Mouse (Mus musculus) limb, embryonic 11.5 days (tissue): Measurements from ENCODE around the gene Sart3. TPM values are rescaled to one million over a fixed set of nuclear protein-coding genes. Genes with fewer than 3 reads are reported as not detected.
A peak's percentile ranks its signal among the peaks of the same experiment; 100 is the strongest.

ENCODE experiments used
- ATAC-seq: fragments of 200-750 bp; cut with Nextera tagmentation; 2 replicates; pipeline ENCODE4 v1.8.0; 2017; ENCODE audit warnings: low read depth; ENCODE audit not compliant: insufficient number of reproducible peaks, low FRiP score, low TSS enrichment
- DNase-seq: peaks from one replicate; pipeline ENCODE4 v3.0.0-alpha.2; 2015; ENCODE audit warnings: low spot score
- H3K27ac ChIP-seq: fragments of 300-500 bp; sonication (generic); replicated peaks from 2 replicates; pipeline ENCODE4 v1.5.1; 2014; ENCODE audit warnings: low read depth, mild to moderate bottlenecking, low read length
- H3K27me3 ChIP-seq: fragments of 300-500 bp; sonication (generic); 2 replicates; pipeline ENCODE4 v1.6.1; 2014; ENCODE audit warnings: mild to moderate bottlenecking, low read length, mixed read lengths; ENCODE audit not compliant: control insufficient read depth, insufficient read depth
- H3K36me3 ChIP-seq: fragments of 300-500 bp; sonication (generic); 2 replicates; pipeline ENCODE4 v1.6.1; 2014; ENCODE audit warnings: mild to moderate bottlenecking, low read length, moderate library complexity, mixed read lengths; ENCODE audit not compliant: control insufficient read depth, insufficient read depth
- H3K4me1 ChIP-seq: fragments of 300-500 bp; sonication (generic); 2 replicates; pipeline ENCODE4 v1.6.1; 2014; ENCODE audit warnings: low read length, mixed read lengths; ENCODE audit not compliant: control insufficient read depth, insufficient read depth
- H3K4me2 ChIP-seq: fragments of 300-500 bp; sonication (generic); 2 replicates; pipeline ENCODE4 v1.6.1; 2014; ENCODE audit warnings: low read depth, mild to moderate bottlenecking, moderate library complexity; ENCODE audit not compliant: severe bottlenecking
- H3K4me3 ChIP-seq: fragments of 300-500 bp; sonication (generic); 2 replicates; pipeline ENCODE4 v1.5.1; 2014; ENCODE audit warnings: low read depth, low read length
- H3K9ac ChIP-seq: fragments of 300-500 bp; sonication (generic); 2 replicates; pipeline ENCODE4 v1.6.1; 2014; ENCODE audit warnings: mild to moderate bottlenecking, low read length
- H3K9me3 ChIP-seq: fragments of 300-500 bp; sonication (generic); 2 replicates; pipeline ENCODE4 v1.6.1; 2016; ENCODE audit warnings: low read length; ENCODE audit not compliant: control insufficient read depth
- WGBS: fragments of 180-500 bp; shearing (Covaris S2); extraction: QIAGEN DNeasy Blood & Tissue Kit; methylation state at CpG from one replicate; pipeline ENCODE4 v1.1.7; 2014; 5-methylcytosine and 5-hydroxymethylcytosine counted together
- polyA plus RNA-seq: library from polyadenylated mRNA; unstranded; fragments of >200 nt; fragmentation: Nextera tagmentation; extraction: Ambion mirVana; gene quantifications from 2 replicates; pipeline ENCODE4 v1.2.1, GENCODE M21; 2014

Gene Sart3
- polyA plus RNA-seq, 1 experiment from 2014 or later: 64.6 TPM

GRCm38 (mm10) chr5:113737607-113738237 lies 34.6 kb downstream of the Sart3 start:
- peaks cover 9% of the 10 kb centered on the region for H3K36me3 ChIP-seq
- H3K9me3 ChIP-seq: no peaks in the 10 kb centered on the region
- WGBS: 90% methylated on average over 11 of the region's 11 CpGs
- ATAC-seq (no peak), DNase-seq (no peak)
- no peak overlapping the region for H3K4me3 ChIP-seq
- H3K9ac ChIP-seq: no peak overlapping the region
- no peak overlapping the region for H3K27ac ChIP-seq
- peaks cover 8% of the 10 kb centered on the region for H3K4me1 ChIP-seq
- no peaks in the 10 kb centered on the region for H3K27me3 ChIP-seq
- no peak overlapping the region for H3K4me2 ChIP-seq

GRCm38 (mm10) chr5:113736522-113737164 lies 35.7 kb downstream of the Sart3 start:
- Histone ChIP-seq H3K4me3 (peak overlapping the region; percentile 57), H3K4me2 (peak overlapping the region; percentile 72), H3K36me3 (0 out of 2 replicates have a peak, but pooled peaks cover 4% of the 10 kb centered on the region), H3K27me3 (no peaks in the 10 kb centered on the region), H3K4me1 (peaks cover 8% of the 10 kb centered on the region), H3K9ac (peak overlapping the region; percentile 58; the same call in 1 of the 2 replicates), H3K9me3 (no peaks in the 10 kb centered on the region), H3K27ac (peak overlapping the region; percentile 47; the same call in 1 of the 2 replicates)
- 50% methylated on average over 15 of the region's 15 CpGs for WGBS
- ATAC-seq: no peak
- no peak for DNase-seq

DNA sequence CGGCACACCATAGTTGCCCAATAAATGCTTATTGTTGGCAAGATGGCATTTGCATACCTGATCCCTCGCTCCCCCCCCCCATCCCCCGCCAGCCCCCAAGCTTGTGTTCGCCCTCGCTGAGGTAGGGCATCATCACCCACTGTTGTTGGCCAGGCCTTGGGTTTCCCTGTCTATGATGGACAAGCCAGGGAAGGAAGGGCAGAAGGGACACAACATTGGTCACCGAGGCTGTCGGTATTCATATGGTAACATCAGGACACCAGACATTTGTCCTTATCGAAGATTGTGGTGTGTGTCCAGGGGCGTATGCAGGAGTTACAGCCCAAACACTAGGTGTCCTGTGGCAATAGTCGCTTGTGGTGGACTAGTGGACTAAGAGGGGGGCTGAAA lies 36.2 kb downstream of the Sart3 start:
- peak overlapping the region; percentile 57 for H3K4me3 ChIP-seq
- peak overlapping the region; percentile 86 for H3K27ac ChIP-seq
- ATAC-seq (0 out of 2 replicates have a peak, but pooled peaks have one; percentile 1), DNase-seq (no peak)
- 0 out of 2 replicates have a peak, but pooled peaks cover 3% of the 10 kb centered on the region for H3K36me3 ChIP-seq
- no peaks in the 10 kb centered on the region for H3K9me3 ChIP-seq
- H3K27me3 ChIP-seq: no peaks in the 10 kb centered on the region
- 8% methylated on average over 10 of the region's 10 CpGs for WGBS
- peaks cover 8% of the 10 kb centered on the region for H3K4me1 ChIP-seq
- H3K9ac ChIP-seq: peak overlapping the region; percentile 58
- peak overlapping the region; percentile 72 for H3K4me2 ChIP-seq

GRCm38 (mm10) chr5:113735345-113736112 lies 36.8 kb downstream of the Sart3 start, which contains the start of gene Ficd:
Ficd (plus strand) TSS chr5:113735803.
- Histone ChIP-seq H3K4me2 (peak within 1 kb of the TSS; percentile 72), H3K36me3 (0 out of 2 replicates have a peak, but pooled peaks cover 3% of the 10 kb centered on the region), H3K27me3 (no peaks in the 10 kb centered on the region), H3K27ac (peak within 1 kb of the TSS; percentile 86), H3K4me1 (peaks cover 8% of the 10 kb centered on the region), H3K9ac (peak within 1 kb of the TSS; percentile 58), H3K9me3 (no peaks in the 10 kb centered on the region), H3K4me3 (peak within 1 kb of the TSS; percentile 57)
- ATAC-seq (peak; percentile 94), DNase-seq (peak; percentile 98)
- WGBS: under 1% methylated on average over 71 of the region's 71 CpGs

DNA sequence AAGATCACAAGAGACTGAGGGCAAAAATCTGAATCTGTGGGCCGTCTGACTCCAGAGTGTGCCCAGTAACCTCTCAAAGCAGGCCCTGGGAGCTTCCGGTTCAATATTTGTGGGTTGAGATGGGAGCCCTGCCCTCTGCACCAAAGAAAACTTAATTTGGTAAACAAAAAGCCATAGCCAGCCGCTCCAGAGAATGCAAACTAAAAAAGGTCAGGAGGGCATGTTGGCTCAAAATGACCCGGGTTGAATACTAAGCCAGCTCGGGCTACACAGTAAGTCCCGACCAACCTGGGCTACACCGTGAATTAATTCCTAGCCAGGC lies 37.3 kb downstream of the Sart3 start:
- WGBS: 35% methylated on average over 7 of the region's 7 CpGs
- peak overlapping the region; percentile 45 for H3K4me2 ChIP-seq
- ATAC-seq: no peak; the same call in 1 of the 2 replicates
- no peaks in the 10 kb centered on the region for H3K27me3 ChIP-seq
- DNase-seq: no peak
- H3K9me3 ChIP-seq: no peaks in the 10 kb centered on the region
- peak overlapping the region; percentile 57; the same call in 1 of the 2 replicates for H3K4me3 ChIP-seq
- H3K36me3 ChIP-seq: 0 out of 2 replicates have a peak, but pooled peaks cover 3% of the 10 kb centered on the region
- peak overlapping the region; percentile 56; the same call in 1 of the 2 replicates for H3K9ac ChIP-seq
- peak overlapping the region; percentile 86 for H3K27ac ChIP-seq
- H3K4me1 ChIP-seq: peaks cover 12% of the 10 kb centered on the region

DNA sequence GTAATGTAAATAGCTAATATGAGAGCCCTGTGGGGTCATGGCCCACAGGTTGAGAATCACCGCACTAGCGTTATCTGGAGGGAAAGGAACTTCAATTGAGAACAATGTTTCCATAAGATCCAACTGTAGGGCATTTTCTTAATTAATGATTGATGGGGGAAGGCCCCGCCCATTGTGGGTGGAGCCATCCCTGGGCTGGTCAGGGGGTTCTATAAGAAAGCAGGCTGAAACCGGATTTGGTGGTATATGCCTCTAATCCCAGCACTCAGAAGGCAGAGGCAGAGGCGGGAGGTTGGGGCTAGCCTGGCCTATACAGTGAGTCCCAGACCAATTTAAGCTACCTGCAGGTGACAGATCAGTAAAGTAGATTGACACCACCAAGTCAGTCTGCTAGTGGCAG lies 37.9 kb downstream of the Sart3 start:
- no peaks in the 10 kb centered on the region for H3K27me3 ChIP-seq
- no peak overlapping the region for H3K4me2 ChIP-seq
- ATAC-seq (no peak), DNase-seq (no peak)
- no peak overlapping the region for H3K27ac ChIP-seq
- no peak overlapping the region for H3K9ac ChIP-seq
- 0 out of 2 replicates have a peak, but pooled peaks cover 3% of the 10 kb centered on the region for H3K36me3 ChIP-seq
- H3K4me1 ChIP-seq: peaks cover 12% of the 10 kb centered on the region
- H3K4me3 ChIP-seq: no peak overlapping the region
- H3K9me3 ChIP-seq: no peaks in the 10 kb centered on the region
- WGBS: 64% methylated on average over 5 of the region's 5 CpGs

DNA sequence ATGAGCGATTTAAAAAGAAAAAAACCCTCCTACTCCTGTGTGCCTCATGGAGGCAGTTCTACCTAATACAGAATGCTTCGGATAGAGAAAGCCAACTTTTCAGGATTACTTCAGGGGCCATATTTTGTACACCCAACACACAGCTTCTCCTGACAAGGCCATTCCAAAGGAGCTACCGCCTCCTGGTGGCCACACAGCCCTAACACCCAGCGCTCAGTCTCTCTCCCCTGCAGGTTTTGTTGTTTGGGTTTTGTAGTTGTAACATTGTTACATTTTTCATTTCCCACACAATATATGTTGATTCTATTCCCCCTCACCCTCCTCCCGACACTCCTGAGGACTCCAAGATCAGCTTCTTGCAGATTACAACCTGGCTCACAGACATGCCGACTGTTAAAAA lies 40.1 kb downstream of the Sart3 start:
- H3K4me1 ChIP-seq: peaks cover 12% of the 10 kb centered on the region
- DNase-seq: peak; percentile 75
- H3K4me3 ChIP-seq: no peak overlapping the region
- no peak for ATAC-seq
- 31% methylated on average over 6 of the region's 6 CpGs for WGBS
- H3K27me3 ChIP-seq: no peaks in the 10 kb centered on the region
- no peak overlapping the region for H3K9ac ChIP-seq
- no peaks in the 10 kb centered on the region for H3K36me3 ChIP-seq
- no peak overlapping the region for H3K27ac ChIP-seq
- no peak overlapping the region for H3K4me2 ChIP-seq
- H3K9me3 ChIP-seq: no peaks in the 10 kb centered on the region

- 89% methylated on average over 7 of the region's 7 CpGs for WGBS
- Histone ChIP-seq H3K4me1 (peaks cover 5% of the 10 kb centered on the region), H3K9ac (no peak overlapping the region), H3K36me3 (no peaks in the 10 kb centered on the region), H3K27ac (no peak overlapping the region), H3K4me3 (no peak overlapping the region), H3K9me3 (no peaks in the 10 kb centered on the region), H3K27me3 (no peaks in the 10 kb centered on the region), H3K4me2 (no peak overlapping the region)
- DNase-seq (no peak), ATAC-seq (no peak)
These were observed 41.1 kb downstream of the Sart3 start for GRCm38 (mm10) chr5:113731174-113731573.
